Comparison of ENCODE assay signal across 8 mouse cellular contexts in genomic region chr6:38066215-38066614, GRCm38 (mm10). TPM values are rescaled to one million over a fixed set of nuclear protein-coding genes. Genes with fewer than 3 reads are reported as not detected.
A peak's percentile ranks its signal among the peaks of the same experiment; 100 is the strongest.
DNase-seq lines count a peak whose midpoint lies in the region; ATAC-seq and TF ChIP-seq lines count a peak whose summit lies in the region.

No protein-coding gene starts in this region.

- no peak for ATAC-seq in liver, embryonic 11.5 days (replicated peaks; ENCODE audit: low FRiP score)

- peak; percentile 70 for TF ChIP-seq CTCF in liver, adult 2 months (IDR thresholded peaks at IDR 0.05; ENCODE audit: low read depth, low read length)

- no peak overlapping the region for H3K4me3 ChIP-seq in liver, adult 2 months (ENCODE audit: insufficient read depth, low read depth, low read length)
- no peak overlapping the region for H3K4me3 ChIP-seq in liver, embryonic 11.5 days (ENCODE audit: low read depth, low read length)

- TF ChIP-seq POLR2A in liver, adult 2 months (IDR thresholded peaks at IDR 0.05; ENCODE audit: extremely low read depth, insufficient read depth, low read length): no peak

- no peaks in the 10 kb centered on the region for H3K79me2 ChIP-seq in liver, adult 2 months (ENCODE audit: control insufficient read depth, insufficient read depth, low read length)

- no peak overlapping the region for H3K4me2 ChIP-seq in liver, embryonic 11.5 days

- H3K27me3 ChIP-seq in liver, adult 2 months (ENCODE audit: control insufficient read depth, insufficient read depth, low read length): no peaks in the 10 kb centered on the region
- H3K27me3 ChIP-seq in liver, embryonic 11.5 days (replicated peaks; ENCODE audit: control insufficient read depth, insufficient read depth, low read length): no peaks in the 10 kb centered on the region

- no peaks in the 10 kb centered on the region for H3K36me3 ChIP-seq in liver, adult 2 months (ENCODE audit: control insufficient read depth, insufficient read depth, low read length)
- H3K36me3 ChIP-seq in liver, embryonic 11.5 days (ENCODE audit: control insufficient read depth, insufficient read depth, low read length): no peaks in the 10 kb centered on the region

- no peak overlapping the region for H3K9ac ChIP-seq in liver, adult 2 months (ENCODE audit: low read depth, low read length)
- H3K9ac ChIP-seq in liver, embryonic 11.5 days (ENCODE audit: low read depth, low read length): no peak overlapping the region

- H3K4me1 ChIP-seq in liver, adult 2 months (ENCODE audit: control insufficient read depth, insufficient read depth, low read length): no peaks in the 10 kb centered on the region
- no peaks in the 10 kb centered on the region; the same call in 1 of the 2 replicates for H3K4me1 ChIP-seq in liver, embryonic 11.5 days (replicated peaks; ENCODE audit: control insufficient read depth, insufficient read depth, low read length)

- no peak overlapping the region for H3K27ac ChIP-seq in liver, adult 2 months (replicated peaks; ENCODE audit: insufficient read depth, low read depth, low read length)
- H3K27ac ChIP-seq in liver, embryonic 11.5 days (ENCODE audit: low read depth, low read length): no peak overlapping the region

- WGBS in liver, adult 2 months: 0% methylated on average over 5 of the region's 5 CpGs
- WGBS in liver, embryonic 11.5 days: 4% methylated on average over 5 of the region's 5 CpGs

- H3K9me3 ChIP-seq in liver, embryonic 11.5 days (ENCODE audit: control insufficient read depth, low read length): no peaks in the 10 kb centered on the region; the same call in 1 of the 2 replicates

- DNase-seq in liver, adult 2 months (ENCODE audit: extremely low read depth, low read depth, low spot score): peak; percentile 68
- no peak for DNase-seq in liver, embryonic 11.5 days (ENCODE audit: low spot score)
- DNase-seq in cerebellum, adult 9-11 months: peak; percentile 64
- DNase-seq in gastrocnemius, adult 18-20 months (ENCODE audit: low spot score): peak; percentile 50
- peak; percentile 74 for DNase-seq in hindlimb bud, embryonic 11.5 days (ENCODE audit: extremely low spot score, low read depth, low spot score)
- peak; percentile 41 to 52 for DNase-seq in left cerebral cortex, adult 18-20 months (ENCODE audit: low spot score in 2 of 2)
- DNase-seq in mesoderm, embryonic 11.5 days (ENCODE audit: low read depth, low spot score): peak; percentile 86
- DNase-seq in right cerebral cortex, postnatal 36 days (ENCODE audit: low spot score in 2 of 2): peak; percentile 39 to 50

RNA-seq across cellular contexts. Expression of gene Svopl, which starts 19.4 kb away (rescaled TPM):
- not detected in 2 replicates for total RNA-seq in liver, adult 2 months (2014; rRNA removed)
- polyA plus RNA-seq in liver, adult 2 months (2012; rRNA removed): not detected in 2 replicates
- 0.08 and 0.25 TPM in 2 replicates for polyA plus RNA-seq in liver, embryonic 11.5 days (2014; fragmentation: Nextera tagmentation; extraction: Ambion mirVana)
- not detected for total RNA-seq in gastrocnemius, adult 18-20 months (2021)
- total RNA-seq in left cerebral cortex, adult 18-20 months (2021): not detected

RNA-seq across cellular contexts. Expression of gene Tmem213, which starts 42.8 kb away (rescaled TPM):
- not detected in 2 replicates for total RNA-seq in liver, adult 2 months (2014; rRNA removed)
- polyA plus RNA-seq in liver, adult 2 months (2012; rRNA removed): not detected in 2 replicates
- not detected in 2 replicates for polyA plus RNA-seq in liver, embryonic 11.5 days (2014; fragmentation: Nextera tagmentation; extraction: Ambion mirVana)
- not detected for total RNA-seq in gastrocnemius, adult 18-20 months (2021)
- not detected for total RNA-seq in left cerebral cortex, adult 18-20 months (2021)

RNA-seq across cellular contexts. Expression of gene Atp6v0a4, which starts 58.2 kb away (rescaled TPM):
- total RNA-seq in liver, adult 2 months (2014; rRNA removed): 0.20 and 0.28 TPM in 2 replicates
- 0.31 and 0.44 TPM in 2 replicates for polyA plus RNA-seq in liver, adult 2 months (2012; rRNA removed)
- 0.27 and 0.29 TPM in 2 replicates for polyA plus RNA-seq in liver, embryonic 11.5 days (2014; fragmentation: Nextera tagmentation; extraction: Ambion mirVana)
- under 1 TPM; 0.16 to 0.43 TPM for total RNA-seq in gastrocnemius, adult 18-20 months (2021)
- total RNA-seq in left cerebral cortex, adult 18-20 months (2021): 1 to 10 TPM; 1.4 to 2.0 TPM
